Mouse (Mus musculus): ENCODE results near the gene Dnm1.
A peak's percentile ranks its signal among the peaks of the same experiment; 100 is the strongest.

Gene Dnm1

DNA sequence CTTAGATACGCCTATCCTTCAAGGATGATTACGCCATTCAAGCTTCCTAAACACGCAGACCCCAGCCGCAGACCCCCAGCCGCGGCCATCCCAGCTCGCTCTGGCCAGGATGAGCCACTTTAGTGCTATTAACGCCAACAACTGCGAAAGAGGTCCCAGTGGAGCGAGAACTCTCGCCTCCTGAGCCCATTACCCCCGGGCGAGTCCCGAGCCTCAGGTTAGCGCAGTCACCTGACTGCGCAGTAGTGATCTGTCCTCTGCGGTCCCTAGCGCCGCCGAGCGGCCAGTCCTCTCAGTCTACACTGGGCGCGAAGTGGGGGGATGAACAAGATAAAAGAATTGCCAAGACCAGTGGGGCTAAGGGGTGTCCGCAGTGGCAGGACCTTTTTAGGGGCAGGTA lies 8.3 kb upstream of the Dnm1 start:
- peak; percentile 86 to 89 for DNase-seq

DNA sequence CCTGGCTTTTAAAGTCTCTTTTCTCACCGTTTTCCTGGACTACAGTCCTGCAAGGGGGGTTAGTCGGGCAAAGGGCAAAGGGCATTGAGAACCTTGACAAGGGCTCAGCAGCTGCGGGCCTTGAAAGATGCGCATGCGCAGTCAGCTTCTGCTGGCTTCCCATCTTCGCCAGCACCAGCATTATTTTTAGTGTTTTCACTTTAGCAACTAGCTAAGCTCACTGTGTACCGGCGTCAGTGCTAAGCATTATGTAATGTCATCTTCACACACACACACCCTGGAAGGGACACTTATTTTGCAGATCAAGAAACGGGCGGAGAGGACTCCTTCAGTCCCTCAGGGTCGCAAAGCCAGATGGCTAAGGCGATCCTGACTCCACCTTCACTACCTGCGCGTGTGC lies 7.6 kb upstream of the Dnm1 start:
- peak; percentile 79 to 82 for DNase-seq

DNA sequence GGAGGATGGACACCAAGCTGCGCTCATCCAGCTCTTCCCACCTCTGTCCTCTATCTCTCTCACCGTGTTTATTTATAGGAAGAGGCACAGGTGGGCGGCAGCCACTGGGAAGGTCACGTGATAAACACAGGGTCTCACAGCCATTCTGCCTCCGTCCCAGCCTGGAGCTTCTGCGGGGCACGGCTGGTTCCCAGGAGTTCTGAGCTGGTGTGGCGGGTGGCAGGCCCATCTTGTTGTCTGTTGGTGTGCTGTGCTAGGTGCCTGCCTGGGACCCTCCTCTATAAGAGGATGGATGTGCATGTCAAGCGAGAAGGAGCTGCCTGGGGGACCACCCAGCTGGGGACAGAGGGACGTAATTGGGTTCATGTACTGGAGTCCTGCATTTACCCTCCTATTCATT lies 5.2 kb upstream of the Dnm1 start:
- DNase-seq = no peak

DNA sequence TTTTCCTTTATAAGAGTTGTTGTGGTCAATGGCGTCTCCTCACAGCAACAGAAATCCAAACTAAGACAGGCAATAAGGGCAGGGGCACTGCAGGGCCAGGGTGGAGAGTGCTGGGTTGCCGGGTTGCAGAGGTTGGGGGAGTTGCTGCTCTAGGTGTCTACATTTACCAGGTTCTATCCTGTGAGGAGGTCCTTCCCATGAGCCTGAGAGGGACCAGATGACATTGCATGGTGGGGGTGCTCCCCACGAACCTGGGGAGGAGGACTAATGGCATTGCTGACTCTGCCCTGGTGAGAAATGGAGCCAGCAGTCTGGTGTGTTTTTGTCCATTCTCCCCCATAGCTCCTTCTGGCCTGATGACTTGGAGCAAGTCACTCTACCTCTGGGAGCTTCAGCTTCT lies 4.6 kb upstream of the Dnm1 start:
- no peak for DNase-seq

DNA sequence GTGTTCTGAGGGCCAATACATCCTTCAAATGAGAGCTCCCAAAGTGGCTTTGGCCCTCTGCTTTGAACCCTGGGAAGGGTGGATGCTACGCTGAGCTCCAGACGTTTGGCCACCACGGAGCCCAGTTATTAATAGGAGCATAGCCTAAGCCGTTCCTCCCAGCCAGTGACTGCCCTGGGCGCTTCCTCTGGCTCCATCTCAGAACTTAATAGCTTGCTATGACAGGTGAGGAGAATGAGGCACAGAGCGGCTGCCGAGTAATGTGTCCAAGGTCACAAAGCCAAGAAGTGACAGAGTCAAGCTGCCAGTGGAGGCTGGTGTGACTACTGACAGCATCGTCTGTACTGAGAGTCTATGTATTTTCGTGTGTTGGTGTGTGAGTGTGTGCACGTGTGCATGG lies 3.1 kb upstream of the Dnm1 start:
- no peak for DNase-seq

DNA sequence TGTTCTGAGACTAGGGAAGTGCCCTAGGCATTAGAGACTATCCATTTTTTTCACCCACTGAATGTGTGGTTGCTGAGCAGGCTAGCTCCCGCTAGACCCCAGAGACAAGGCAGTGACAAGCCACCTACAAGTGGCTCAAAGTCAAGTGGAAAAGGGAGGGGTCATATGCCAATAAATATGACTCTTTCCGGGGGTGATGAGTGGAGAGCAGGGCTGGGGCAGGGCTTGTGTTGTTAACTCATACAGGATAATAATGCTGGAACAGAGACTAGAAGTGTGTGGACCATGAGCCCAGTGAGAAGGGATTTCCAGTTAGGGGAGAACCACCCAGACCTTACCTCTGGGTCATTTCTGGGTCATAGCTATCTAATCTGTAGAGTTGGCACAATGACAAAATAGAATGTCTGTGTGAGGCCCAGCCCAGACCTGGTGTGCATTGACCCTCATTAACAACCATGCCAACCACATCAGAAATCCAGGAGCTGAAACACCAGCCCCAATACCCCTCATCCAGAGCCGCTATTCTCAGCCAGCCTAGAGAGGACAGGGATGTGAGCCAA lies 1.3 kb upstream of the Dnm1 start:
- no peak for DNase-seq

DNA sequence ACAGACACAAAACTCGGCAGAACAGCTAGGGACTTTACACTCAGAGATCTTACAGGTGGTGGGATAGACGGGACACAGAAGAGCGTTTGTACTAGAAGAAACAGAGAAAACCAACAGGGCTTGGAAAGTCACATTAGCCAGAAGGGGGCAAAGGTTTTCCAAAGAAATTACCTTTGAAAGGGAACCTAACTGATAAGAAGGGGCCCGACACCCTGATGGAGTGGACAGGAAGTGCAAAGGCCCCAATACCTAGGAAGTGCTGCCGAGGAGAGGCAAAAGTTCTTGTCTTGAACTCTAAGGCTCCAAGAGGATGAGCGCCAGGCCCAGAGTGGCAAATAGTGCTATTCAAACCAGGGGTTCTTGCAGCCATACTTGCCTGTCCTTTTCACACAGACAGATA lies 698 bp upstream of the Dnm1 start:
- no peak for DNase-seq

DNA sequence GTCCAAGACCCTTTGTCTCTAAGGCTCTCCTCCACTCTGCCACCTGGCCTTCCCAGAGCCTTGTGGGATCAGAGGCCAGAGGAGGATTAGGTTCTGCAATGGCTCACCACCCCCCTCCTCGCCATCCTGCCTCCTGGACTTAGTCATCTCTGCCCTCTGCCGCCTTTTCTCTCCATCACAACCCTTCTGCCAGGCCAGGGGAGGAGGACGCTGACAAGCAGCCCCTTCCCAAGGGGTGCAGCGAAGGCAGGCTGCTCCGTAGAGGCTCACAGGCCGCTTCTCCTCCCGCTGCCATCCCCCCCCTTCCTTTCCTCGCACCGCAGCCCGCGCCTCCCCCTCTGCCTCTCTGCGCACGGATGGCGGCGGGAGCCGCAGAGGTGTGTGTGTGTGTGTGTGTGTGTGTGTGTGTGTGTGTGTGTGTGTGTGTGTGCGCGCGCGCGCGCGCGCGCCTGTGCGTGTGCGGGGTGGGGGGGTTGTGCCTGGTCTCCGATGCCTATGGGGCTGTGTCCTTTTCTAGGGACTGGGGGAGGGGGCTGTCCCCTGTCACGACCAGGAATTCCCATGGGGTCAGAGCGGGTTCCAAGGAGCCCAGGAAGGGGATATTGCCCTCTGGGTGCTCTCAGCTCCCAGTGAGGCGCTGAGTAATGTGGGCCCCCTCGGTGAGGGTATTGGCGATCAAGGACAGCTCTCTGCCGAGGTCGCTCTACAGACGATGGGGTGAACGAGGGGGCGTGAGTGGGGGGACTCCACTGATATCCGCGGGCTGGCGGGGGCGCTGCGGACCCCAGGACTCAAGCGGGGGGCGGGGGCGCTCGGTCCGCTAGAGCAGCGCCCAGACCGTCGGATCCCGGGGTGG lies 759 bp downstream of the Dnm1 start, which contains the start of gene Ciz1:
TSS of gene Ciz1 (plus strand) at position 177 of the 856 bp plus-strand sequence.
- DNase-seq = peak; percentile 81 to 85

DNA sequence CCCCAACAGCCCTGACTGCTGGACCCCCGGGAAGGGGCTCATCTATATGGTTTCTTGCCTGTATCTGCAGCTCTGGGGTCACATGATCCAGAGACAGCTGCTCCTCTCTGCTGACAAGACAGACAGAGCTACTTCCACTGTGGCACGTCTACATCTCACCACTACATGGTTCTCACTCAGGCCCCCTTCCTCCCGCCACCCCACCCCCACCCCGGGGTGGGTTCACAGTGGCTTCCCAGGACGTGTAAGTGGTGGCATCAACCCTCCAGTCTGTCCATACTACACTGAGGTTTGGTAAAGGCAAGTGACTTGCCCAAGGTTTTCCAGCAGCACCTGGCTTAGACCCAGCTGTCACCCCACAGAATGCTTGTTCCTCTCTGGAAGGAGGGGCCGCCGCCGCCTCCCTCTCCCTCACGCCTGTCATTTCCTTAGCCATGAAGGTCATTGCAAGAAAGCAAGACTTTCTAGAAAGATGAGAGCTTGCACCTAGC lies 1.6 kb downstream of the Dnm1 start:
- peak; percentile 64 for DNase-seq

DNA sequence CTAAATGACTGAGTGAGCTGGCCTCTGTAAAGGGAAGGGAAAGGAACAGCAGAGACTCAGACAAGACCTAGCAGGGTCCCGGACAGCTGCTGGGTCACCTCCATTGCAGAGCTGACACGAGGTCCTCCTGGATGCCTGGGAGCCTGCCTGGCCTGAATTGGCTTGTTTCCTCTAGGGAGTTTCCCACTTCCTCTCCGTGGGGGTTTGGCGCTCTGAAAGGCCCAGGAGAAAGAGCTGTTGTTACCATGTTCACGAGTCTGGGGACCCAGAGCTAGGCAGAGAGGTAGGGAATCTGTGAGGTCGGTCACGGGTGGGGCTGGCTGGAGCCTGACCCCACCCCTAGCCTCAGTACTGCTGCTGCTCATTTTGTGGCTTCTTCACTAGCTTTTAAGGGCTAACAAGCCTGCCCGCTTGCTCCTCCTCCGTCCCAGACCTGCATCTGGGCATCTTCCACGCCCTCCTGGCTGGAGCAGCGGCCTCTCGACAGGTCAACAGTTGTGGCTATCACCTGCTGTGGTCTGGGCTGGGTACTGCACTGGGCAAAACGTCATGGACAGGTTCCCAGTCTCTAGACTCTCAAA lies 2.6 kb downstream of the Dnm1 start:
- DNase-seq = peak; percentile 50 to 61

DNA sequence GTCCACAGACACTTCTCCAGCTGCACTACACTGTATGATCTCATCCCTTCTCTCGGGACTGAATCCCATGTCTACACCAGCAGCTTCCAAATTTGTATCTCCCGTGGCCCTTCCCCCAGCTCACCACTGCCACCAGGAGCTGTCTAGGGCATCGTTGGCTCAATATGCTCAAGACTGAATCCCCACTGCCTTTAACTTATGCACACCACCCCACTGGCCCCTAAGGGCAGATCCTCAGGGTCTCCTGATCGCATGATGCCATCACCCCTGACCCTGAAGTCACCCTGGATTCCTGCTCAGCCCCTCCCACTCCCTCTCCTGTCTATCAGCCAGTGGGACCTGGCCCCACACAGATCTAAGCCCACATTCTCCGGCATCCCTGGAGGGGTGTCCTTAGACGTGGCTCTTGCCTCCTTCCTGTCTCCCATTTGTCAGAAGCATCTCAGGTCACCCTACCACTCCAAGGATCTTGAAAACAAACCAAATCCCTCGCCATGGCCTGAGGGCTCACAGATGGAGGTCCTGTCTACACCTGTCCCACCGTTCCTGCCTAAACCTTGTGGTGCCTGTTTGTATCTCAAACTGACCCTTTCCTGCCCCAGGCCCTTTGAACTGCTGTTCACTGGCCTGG lies 3.4 kb downstream of the Dnm1 start:
- peak in 1 of 2 experiments; percentile 37 for DNase-seq

DNA sequence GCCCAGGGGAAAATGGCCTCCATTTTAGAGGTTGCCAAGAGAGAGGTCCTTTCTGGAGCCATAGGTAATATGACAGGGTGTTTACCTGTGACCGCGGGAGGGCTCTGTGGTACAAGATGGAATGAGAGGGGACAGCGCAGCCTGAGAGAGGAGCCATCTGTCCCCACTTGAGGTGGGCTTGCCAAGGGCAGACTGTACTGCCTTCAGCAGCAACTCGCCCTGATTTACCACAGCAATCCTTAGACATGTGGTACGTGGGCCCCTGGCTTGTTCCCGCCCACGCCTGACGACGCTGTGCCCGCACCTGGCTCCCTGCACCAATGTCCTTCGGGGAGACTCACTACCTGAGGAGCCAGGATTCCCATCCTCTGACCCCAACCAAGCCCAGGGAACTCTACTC lies 4.8 kb downstream of the Dnm1 start:
- peak; percentile 63 to 72 for DNase-seq

DNA sequence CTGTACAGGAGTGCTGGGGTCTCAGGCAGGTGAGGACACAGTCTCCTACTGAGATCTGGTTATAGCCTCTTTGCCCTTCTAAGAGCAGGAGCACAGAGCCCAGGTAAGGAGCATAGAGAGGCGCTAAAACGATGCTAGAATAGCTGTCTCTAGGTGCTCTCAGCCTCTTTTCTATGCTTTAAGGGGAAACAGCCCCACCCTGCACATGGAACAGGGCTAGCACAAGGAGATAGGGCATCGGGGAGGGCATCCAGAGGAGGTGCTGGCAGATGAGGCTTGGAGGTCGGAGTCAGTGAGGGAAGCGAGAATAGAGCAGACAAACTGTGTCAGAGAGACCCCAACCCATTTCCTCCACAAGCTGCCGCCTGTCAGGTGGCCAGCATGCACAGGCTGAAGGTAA lies 6.1 kb downstream of the Dnm1 start:
- DNase-seq = no peak

DNA sequence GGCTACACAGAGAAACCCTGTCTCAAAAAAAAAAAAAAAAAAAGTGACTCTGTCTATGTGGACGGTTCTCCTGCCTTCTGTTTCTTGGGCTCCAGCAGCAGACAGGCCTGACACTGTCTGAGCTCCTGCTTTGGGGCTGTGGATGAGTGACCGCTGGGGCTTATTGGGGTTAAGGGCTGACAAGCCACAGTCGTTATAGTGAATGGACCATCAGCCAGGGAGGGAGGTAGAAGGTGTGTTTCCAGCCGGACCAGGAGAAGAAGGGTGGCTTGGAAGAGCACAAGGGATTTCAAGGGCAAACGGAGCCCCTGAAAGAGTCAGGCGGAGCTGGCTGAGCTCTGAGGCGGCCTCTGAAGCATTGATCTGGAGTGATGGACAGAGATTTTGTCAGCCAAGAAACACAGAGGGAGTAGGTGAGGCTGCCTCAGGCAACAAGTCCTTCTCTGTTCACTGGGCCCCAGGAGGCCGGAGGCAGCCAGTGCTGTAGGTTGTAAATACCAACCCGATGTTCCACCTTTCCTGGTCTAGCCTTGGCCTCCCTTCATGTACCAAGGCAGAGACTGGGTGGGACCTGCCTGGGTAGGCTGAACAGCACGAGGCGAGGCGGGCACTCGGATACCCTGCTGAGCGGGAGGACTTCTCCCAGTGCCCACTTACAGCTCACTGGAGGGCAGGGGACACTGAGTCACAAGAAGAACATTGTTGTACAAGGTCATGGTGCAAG lies 8.4 kb downstream of the Dnm1 start:
- no peak for DNase-seq

DNA sequence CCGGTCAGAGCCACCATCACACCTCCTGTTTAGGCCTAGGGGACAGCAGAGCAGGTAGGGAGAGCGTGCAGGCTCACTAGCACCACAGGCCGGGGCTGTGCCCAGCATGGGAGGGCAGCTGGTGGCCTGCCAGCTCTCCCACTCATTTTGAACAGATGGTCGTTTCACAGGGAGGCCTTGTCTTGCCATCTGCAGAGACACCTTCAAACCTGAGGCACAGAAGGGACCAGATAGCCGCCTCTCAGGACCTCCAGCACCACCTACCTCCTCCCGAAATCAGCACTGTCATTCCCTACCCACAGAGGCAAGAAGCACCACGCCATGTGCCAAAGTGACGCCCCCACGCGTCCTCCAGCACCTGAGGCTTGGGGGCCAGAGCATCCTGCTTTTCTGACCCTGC lies 9.1 kb downstream of the Dnm1 start:
- peak; percentile 89 to 97 for DNase-seq

DNA sequence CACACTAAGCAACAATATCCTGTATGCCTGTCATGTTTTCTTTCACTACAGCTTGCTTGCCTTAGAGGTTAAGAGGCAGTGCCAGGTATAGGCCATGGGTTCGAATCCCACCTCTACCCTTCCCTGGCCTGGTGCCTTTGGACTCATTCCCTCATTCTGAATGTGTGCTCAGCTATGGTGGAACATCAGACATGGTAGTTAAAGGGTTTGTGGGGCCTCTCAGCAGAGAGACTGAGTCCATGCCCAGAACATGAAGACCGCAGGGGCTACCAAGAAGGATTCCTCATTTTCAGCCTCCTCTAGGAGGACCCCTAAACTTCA lies 9.8 kb downstream of the Dnm1 start:
- DNase-seq = peak in 1 of 2 experiments; percentile 58

DNA sequence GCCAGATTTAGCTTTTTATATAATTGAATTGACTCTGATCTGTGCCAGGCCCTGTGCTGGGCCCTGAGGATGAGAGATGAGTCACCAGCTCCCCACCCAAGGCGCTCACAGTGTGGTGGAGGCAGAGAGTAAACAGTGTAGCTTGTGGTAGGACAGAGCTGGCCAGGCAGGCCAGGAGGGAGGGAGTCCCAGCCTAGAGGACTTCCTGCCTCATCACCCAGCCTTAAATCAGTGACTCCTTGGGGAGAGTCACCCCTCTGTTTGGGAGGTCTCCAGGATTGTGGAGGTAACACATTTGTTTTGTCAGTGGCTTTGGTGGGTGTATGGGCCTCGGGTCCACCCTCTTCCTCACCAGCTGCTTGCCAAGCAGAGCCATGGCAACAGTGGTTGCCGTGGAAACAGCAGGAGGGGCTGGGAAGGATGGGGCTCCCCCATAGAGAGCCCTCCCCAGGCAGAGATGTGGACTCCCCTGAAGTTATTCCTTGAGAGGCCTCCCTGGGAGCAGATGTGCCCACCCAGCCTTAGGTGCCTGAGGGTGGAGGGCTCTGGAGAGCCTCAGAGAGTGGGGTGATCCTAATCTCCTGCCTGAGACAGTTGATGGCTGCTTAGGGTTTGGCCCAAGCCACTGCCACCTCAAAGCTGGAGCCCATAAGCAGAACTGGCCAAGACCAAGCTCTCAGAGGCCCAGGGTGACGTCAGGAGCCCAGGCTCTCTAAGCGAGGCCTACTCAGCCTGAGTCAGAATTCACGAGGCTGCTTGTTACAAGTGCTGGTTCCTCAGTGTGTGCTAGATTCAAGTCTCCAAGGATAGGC lies 10.4 kb downstream of the Dnm1 start:
- peak; percentile 57 to 75 for DNase-seq

DNA sequence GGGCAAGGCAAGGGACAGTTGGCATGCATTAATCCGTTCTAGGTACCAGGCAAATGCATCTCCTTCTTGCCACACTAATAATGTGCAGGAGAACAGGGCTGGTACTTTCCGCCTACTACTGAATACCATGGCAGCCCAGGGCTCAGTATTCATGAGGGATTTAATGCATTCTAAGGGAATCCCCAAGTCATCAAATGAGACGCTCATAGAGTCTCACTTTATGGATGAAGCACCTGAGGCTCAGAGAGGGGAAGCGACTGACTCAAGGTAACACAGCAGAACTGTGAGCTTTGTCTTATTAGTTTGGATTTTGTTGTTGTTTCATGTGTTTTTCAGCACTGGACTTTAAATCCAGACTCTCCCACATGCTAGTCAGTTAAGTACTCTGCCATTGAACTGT lies 11.1 kb downstream of the Dnm1 start:
- no peak for DNase-seq

DNA sequence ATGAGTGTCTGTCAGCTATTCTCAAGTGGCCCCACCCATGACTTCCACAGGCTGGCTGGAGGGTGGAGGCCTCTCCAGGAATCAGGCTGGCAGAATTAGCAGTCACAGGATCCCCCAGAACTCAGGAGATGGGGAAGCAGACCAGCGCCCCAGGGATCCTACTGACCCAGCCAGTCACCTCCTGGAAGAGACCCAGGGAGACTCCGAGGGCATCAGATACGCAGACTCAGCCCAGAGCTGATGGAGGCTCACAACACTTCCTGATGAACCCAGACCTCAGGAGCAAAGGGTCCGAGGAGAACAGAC lies 11.6 kb downstream of the Dnm1 start:
- DNase-seq = no peak

DNA sequence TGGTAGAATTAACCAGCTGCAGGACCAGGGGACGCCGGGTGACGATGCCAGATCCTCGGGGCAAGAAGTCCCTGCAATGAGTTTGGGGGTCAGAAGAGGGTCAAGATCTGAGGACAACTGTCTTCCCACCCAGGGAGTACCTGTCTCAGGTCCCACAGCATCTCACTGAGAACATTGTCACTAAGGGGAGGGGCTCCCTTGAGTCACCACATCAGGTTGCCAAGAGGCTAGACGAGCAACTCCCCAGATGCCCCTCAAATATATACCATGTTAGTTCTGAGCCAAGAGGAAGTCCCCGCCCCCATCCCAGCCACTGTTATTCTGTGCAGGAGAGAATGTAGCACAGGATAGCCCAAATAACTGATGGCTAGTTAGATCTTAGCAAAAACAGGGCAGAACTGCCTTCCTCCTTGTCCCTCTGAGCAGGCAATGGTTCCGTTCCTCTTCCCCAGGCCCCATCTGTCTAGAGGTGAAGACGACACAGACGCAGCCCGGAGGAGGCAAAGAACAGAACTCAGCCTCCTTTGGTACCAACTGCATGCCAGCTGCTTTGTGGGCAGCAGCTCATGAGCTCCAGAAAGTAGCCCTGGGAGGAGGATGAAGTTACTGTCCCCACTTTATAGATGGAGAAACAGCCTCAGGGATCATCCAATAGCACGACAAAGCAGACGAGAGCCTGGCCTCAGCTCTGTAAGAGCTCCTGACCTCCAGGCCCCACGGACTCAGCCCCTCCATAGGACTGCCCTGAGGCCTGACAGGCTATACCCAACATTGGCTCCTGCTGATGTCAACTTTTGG lies 12.1 kb downstream of the Dnm1 start:
- no peak for DNase-seq

DNA sequence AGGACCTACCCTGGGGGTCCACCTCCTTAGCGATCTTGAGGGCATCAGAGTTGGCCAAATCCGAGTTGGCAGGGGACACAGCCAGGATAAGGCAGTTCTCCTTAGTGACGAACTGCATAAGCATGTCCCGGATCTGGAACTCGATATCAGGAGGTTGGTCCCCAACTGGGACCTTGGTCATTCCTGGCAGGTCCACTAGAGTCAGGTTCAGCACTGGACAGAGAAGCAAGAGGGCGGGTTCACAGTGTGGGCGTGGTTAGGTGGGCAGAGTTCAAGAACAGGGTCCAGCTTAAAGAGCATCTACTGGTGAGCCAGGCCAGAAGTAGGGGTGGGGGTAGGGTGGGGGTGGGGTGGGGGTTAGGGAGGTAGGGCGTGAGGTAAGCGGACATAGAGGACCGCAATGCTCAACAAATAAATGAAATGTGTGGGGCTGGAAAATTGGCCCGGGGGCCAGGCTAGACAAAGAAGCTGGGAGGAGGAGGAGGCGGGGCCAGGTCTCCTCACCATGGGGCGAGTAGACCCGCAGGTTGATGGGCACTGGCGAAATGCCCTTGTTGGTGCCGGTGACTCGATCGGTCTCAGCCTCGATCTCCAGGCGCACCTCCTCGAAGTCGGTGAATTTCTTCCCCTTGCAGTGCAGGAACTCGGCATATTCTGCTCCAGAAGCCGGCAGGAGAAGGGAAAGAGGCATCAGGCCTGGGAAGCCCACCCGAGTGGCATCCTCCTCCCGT lies 13.1 kb downstream of the Dnm1 start:
- DNase-seq = no peak

Data from cerebellum, postnatal 14 days (tissue).